Mouse (Mus musculus) megakaryocyte, embryonic 14.5 days (primary cell): Measurements from ENCODE around the gene Tbx1. TPM values are rescaled to one million over a fixed set of nuclear protein-coding genes. Genes with fewer than 3 reads are reported as not detected.

Experiments
- H3K27me3 ChIP-seq: replicated peaks from 2 replicates; pipeline ENCODE3; 2012; ENCODE audit warnings: inconsistent platforms
- H3K36me3 ChIP-seq: replicated peaks from 2 replicates; pipeline ENCODE3; 2012; ENCODE audit warnings: low read length, inconsistent platforms, mixed read lengths
- H3K4me1 ChIP-seq: 2 replicates; pipeline ENCODE4 v1.6.1; 2012; ENCODE audit warnings: inconsistent platforms
- H3K4me3 ChIP-seq: replicated peaks from 2 replicates; pipeline ENCODE3; 2012; ENCODE audit warnings: moderate library complexity, mild to moderate bottlenecking, inconsistent platforms
- H3K9me3 ChIP-seq: 2 replicates; pipeline ENCODE4 v1.6.1; 2012; ENCODE audit warnings: inconsistent platforms
- FLI1 ChIP-seq: IDR thresholded peaks from 2 replicates; pipeline ENCODE4 v1.6.1; 2012; ENCODE audit warnings: low read length, inconsistent platforms, mixed read lengths
- GATA1 ChIP-seq: IDR thresholded peaks from 3 replicates; pipeline ENCODE4 v1.6.1; 2012; ENCODE audit warnings: mixed read lengths, low read length, inconsistent platforms, borderline replicate concordance
- polyA plus RNA-seq: library from polyadenylated mRNA; stranded (reverse); fragments of >175 nt; gene quantifications from 2 replicates; pipeline ENCODE4 v1.2.3, GENCODE M21; 2012; ENCODE audit warnings: low replicate concordance; ENCODE audit not compliant: insufficient read depth

The Tbx1 gene
- polyA plus RNA-seq, 1 experiment: not detected

DNA sequence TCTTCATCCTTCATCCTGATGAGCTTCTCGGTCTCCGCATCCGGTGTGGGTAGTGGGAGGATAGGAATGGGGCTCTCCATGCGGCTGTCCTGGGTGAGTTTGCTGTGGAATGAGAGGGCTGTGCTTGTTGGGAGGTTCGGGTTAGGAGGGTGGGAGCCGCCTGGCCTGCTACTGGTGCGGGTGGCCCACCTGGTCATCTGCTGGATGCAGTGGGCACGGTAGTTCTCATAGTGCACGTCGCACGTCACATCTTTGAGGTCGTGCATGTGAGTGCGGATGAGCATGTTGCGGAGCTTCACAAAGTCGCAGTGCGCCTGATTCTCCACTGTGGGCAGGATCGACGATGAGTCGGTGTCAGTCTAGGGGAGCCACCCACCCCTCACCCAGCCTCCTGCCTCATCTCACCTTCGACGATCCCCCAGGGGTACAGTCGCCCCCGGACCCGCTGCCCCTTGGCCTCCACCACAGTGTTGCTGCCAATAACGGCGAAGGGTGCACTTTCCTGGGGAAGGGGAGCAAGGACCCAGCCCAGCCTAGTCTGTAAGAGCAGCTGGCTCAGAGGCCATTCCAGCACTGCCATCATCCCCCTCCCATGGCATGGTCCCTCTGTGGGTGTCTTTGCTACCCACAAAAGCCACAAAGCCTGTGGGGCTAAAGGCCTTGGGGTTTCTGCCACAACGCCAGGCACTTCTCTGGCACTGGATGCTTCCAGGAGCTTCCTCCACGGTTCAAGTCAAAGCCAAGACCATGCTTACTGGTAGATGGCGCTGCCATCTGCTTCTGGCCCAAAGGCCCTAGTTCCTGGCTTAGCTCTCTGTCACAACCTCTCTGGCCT is 32.7 kb upstream of the Tbx1 start:
- no peak for TF ChIP-seq FLI1
- peaks cover 19% of the 10 kb centered on the region for H3K36me3 ChIP-seq
- H3K4me1 ChIP-seq: peaks cover 100% of the 10 kb centered on the region
- no peaks in the 10 kb centered on the region for H3K9me3 ChIP-seq
- peak overlapping the region; percentile 95 for H3K4me3 ChIP-seq
- peaks cover 83% of the 10 kb centered on the region for H3K27me3 ChIP-seq

DNA sequence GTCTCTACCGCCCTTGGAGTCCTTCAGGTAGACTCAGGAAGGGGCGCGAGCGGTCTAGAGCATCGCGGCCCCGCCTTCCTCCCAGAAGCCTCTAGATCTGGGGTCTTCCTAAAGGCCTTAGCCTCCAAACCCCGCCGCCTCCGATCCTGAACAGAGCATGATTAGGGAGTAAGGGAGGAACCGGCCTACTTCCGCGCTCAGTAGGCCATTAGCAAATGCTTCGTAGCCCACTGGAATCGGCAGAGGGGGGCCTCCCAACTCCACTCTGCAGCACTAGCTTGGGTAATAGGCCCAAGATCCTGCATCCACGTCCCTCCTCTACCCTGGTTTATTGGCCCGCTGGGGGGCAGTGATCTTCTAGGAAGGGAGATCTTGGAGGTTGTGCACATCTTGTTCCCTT is 31.5 kb upstream of the Tbx1 start, which contains the start of gene Gp1bb:
Gene Gp1bb (minus strand): TSS at position 385 of the 400 bp plus-strand sequence.
- Histone ChIP-seq H3K4me1 (peaks cover 100% of the 10 kb centered on the region), H3K36me3 (peaks cover 19% of the 10 kb centered on the region), H3K4me3 (peak within 1 kb of the TSS; percentile 95), H3K9me3 (no peaks in the 10 kb centered on the region), H3K27me3 (peaks cover 78% of the 10 kb centered on the region)
- TF ChIP-seq FLI1 (no peak), GATA1 (no peak)

DNA sequence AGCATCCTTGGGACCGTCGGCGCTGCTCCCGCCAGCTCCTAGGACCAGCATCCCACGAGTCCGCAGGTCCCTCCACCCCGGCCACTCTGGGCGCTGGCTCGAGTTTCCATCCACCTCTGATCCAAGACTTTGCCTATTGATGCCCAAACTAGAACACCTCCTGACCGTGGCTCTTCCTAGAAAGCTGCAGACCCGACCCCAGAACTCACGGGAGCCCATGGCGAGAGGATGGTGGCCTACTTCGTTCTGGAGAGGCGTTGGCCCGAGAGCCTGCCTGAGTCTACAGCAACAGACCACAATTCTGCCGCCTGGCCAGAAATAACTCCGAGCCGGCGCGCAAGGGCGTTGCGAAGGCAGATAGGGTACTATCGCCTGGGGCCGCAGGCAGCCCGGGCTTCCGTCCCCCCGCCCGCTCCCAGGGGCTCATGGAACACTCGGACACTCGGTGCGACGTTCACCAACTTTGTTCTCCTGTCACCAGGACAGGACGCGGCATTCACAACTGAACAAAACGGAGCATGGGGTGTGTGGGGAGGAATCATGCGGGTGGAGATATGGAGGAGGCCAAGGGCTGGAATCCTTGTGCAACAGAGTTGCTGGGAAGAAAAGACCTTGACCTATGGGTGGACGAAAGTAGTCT is 31.0 kb upstream of the Tbx1 start:
- H3K9me3 ChIP-seq: no peaks in the 10 kb centered on the region
- peaks cover 78% of the 10 kb centered on the region for H3K27me3 ChIP-seq
- H3K4me1 ChIP-seq: peaks cover 100% of the 10 kb centered on the region
- no peak for TF ChIP-seq FLI1
- TF ChIP-seq GATA1: no peak
- H3K36me3 ChIP-seq: peaks cover 19% of the 10 kb centered on the region
- peak overlapping the region; percentile 95 for H3K4me3 ChIP-seq

DNA sequence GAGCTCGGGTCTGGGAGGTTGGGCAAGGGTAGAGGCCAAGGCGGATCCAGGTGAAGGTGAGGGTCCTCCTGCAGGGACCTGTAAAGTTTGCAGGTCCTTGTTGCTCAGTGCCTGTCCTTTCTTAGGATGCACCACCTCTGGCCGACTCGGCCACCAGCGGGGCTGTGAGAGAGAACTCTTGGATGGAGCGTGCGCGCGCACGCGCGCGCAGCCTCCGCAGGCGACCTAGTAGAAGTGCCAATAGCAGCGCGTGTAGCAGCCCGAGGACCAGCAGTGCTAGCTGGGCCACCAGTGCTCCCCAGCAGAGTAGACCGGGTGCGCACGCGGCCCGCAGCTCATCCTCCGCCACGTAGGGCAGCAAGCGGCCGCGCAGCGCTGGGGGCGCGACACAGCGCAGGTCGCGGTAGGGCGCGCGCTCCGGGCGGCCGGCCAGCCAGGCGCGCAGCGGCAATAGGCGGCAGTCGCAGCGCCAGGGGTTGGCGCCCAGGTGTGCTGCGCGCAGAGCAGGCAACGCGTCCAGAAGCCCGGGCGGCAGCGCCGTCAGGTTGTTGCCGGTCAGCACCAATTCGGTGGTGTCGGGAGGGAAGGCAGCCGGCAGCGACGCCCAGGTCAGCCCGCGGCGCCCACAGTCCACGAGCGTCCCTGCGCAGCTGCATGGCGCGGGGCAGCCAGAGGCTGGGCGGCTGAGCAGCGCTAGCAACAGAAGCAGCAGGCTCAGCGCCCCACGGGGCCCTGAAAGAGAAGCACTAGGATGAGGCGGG is 30.3 kb upstream of the Tbx1 start:
- no peak for TF ChIP-seq GATA1
- H3K4me3 ChIP-seq: peak overlapping the region; percentile 95
- H3K27me3 ChIP-seq: peaks cover 77% of the 10 kb centered on the region

DNA sequence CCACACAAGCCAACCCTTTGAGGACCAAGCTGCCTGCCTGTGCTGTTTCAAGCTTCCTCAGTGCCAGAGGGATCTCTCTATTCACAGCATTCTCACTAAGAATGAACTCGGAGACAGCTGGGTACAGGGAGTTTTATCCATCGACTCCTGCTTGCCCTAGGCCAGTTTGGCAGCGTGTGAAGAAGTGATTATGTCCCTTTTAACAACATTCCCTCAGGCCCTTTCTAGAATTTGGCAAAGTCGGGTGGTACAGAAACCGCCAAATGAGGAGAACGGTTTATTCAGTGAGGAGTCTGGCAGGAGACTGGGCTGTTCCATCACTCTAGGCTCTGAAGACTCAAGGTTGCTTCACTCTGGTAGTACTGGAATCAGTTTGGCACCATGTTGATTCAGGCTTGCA is 29.7 kb upstream of the Tbx1 start:
- Histone ChIP-seq H3K27me3 (peaks cover 76% of the 10 kb centered on the region), H3K36me3 (peaks cover 19% of the 10 kb centered on the region), H3K9me3 (no peaks in the 10 kb centered on the region), H3K4me3 (peak overlapping the region; percentile 95), H3K4me1 (peaks cover 88% of the 10 kb centered on the region)
- TF ChIP-seq GATA1: no peak
- TF ChIP-seq FLI1: no peak

More for the DNA sequence above, 30.3 kb upstream of the Tbx1 start:
- peaks cover 19% of the 10 kb centered on the region for H3K36me3 ChIP-seq
- H3K4me1 ChIP-seq: peaks cover 93% of the 10 kb centered on the region
- H3K9me3 ChIP-seq: no peaks in the 10 kb centered on the region

DNA sequence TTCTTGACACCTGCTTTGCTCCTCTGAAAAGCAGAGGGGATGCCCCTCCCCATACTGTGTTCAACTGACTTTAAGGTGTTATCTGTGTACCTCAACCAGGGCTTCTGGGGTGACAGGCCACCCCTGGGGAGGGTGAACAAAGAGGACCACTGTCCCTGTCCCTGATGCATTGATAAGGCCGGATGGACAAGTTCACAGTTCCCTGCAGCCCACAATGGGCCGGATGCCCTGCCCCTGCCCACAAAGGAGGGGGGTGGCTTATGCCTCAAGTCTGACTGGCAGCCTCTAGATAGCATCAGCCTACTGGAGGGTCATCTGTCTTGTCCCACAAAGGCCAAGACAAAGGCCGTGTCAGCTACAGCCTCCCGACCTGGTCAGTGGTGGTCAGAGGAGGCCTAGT is 28.6 kb upstream of the Tbx1 start:
- peaks cover 75% of the 10 kb centered on the region for H3K27me3 ChIP-seq
- no peaks in the 10 kb centered on the region for H3K9me3 ChIP-seq
- peaks cover 79% of the 10 kb centered on the region for H3K4me1 ChIP-seq
- TF ChIP-seq FLI1: no peak
- no peak for TF ChIP-seq GATA1
- H3K36me3 ChIP-seq: peaks cover 19% of the 10 kb centered on the region
- H3K4me3 ChIP-seq: peak overlapping the region; percentile 95

DNA sequence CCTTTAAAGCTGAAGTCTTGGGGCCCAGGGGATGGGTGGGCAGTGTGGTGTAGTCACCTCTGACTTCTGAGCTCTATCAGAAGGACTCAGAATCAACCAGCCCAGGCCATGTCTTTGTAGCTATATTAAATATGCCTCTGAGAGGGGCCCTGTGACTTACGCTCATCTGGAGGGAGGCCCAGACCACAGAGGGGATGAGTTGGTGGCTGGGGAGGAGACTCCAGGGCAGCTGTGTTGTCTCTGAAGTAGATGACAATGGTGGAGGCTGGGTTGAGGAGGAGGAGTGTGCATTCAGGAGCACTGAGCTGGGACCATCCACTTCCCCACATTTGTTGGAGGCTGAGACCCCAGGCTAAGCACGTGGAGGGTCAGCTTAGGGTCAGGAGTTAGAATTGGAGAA is 27.8 kb upstream of the Tbx1 start:
- peak overlapping the region; percentile 33 for H3K4me3 ChIP-seq
- peaks cover 79% of the 10 kb centered on the region for H3K4me1 ChIP-seq
- H3K27me3 ChIP-seq: peaks cover 75% of the 10 kb centered on the region
- TF ChIP-seq GATA1 (no peak), FLI1 (no peak)
- H3K9me3 ChIP-seq: no peaks in the 10 kb centered on the region
- peaks cover 17% of the 10 kb centered on the region for H3K36me3 ChIP-seq

DNA sequence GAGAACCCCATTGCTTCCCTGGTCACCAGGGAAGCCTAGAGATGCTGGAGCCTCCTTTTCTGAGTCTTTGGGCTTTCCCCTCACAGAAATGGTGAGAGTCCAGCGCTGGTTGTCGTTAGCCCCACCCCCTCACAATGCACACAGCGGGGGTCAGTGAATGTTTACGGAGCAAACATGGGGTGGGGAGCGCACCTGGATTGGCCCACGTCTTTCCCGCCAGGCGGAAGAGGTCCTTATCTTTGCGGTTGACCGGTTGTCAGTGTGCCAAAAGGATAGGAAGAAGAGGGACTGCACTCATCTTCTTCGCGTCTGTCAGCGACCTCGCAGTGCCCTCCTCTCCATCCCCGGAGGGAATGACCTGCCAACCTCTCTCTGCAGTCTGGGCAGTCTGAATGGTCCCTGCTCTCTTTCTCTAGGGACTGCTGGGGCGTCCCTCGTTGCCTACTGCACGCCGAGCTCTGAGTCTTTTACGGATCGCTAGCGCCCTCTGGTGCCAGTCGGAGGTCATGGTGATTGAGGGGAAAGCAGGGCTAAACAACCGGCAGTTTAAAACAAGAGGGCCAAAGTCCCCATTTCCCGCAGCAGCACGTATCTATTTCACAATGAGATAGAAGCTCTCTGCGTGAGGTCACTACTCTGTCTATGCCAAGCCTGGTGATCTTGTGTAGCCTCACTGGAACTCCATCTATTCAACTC is 27.0 kb upstream of the Tbx1 start:
- H3K36me3 ChIP-seq: peaks cover 17% of the 10 kb centered on the region
- no peaks in the 10 kb centered on the region for H3K9me3 ChIP-seq
- H3K4me3 ChIP-seq: peak overlapping the region; percentile 90
- no peak for TF ChIP-seq GATA1
- TF ChIP-seq FLI1: no peak
- H3K27me3 ChIP-seq: peaks cover 75% of the 10 kb centered on the region
- H3K4me1 ChIP-seq: peaks cover 71% of the 10 kb centered on the region

DNA sequence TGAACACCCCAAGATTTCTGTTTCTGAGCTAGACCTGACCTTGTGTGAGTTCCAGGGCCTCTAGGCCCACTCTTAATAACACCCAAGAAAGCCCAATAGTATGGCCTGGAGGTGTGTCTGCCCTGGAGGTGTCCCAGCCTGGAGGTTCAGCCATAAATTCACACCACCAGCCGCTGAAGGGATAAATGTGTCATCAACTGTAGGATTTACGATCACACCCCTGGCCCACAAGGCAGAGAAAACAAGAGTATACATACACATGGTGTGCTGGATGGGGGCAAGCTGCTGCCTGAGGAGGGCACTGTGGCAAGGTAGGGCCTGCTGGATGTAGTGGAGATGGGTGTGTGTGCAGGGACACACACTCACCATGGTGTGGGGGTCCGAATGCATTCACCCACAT is 22.8 kb upstream of the Tbx1 start:
- no peaks in the 10 kb centered on the region for H3K9me3 ChIP-seq
- H3K27me3 ChIP-seq: peaks cover 90% of the 10 kb centered on the region
- H3K36me3 ChIP-seq: no peaks in the 10 kb centered on the region
- no peak overlapping the region for H3K4me3 ChIP-seq
- TF ChIP-seq FLI1: no peak
- no peak for TF ChIP-seq GATA1
- H3K4me1 ChIP-seq: peaks cover 36% of the 10 kb centered on the region
